Mouse (Mus musculus) heart, adult 2 months (tissue): ENCODE results near the gene Mybph.

ENCODE experiments used
- CTCF ChIP-seq: fragments of 200-600 bp; IDR thresholded peaks from 2 replicates; pipeline ENCODE4 v1.8.1; 2022; ENCODE audit warnings: antibody characterized with exemption, mild to moderate bottlenecking, moderate library complexity
- EP300 ChIP-seq: fragments of 200-500 bp; IDR thresholded peaks from 2 replicates; pipeline ENCODE4 v1.6.1; 2011; ENCODE audit warnings: low read depth, low read length, control low read depth; ENCODE audit not compliant: insufficient read depth
- POLR2A ChIP-seq: fragments of 200-500 bp; IDR thresholded peaks from 2 replicates; pipeline ENCODE4 v1.6.1; 2011; ENCODE audit warnings: mild to moderate bottlenecking, low read depth, low read length, control low read depth; ENCODE audit not compliant: insufficient read depth

DNA sequence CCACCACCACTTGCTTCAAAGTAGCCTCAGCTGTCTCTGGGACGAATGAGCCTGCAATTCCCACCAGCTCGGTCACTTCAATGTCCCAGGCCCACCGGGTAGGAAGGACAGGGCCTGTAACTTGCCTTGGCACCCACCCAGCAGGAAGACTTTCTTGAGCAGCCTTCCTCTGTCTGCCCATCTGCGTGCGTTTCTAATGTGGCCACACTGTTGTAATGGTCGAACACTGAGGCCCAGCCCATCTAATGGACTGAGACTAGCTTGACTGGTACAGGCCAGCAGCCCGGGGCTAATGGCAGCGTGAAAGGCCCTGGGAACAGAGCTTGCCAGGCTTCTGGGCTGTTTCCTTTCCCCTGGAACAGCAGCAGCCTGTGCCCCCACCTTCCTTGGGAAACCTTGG lies 39.1 kb downstream of the Mybph start:
- TF ChIP-seq EP300 (no peak), POLR2A (no peak), CTCF (no peak)
